Mouse (Mus musculus) neural tube, embryonic 13.5 days (tissue): ENCODE data around the gene Fcmr. TPM values are rescaled to one million over a fixed set of nuclear protein-coding genes. Genes with fewer than 3 reads are reported as not detected.

Experiments used
- ATAC-seq: fragments of 200-750 bp; cut with Nextera tagmentation; 2 replicates; pipeline ENCODE4 v1.8.0; 2017; ENCODE audit warnings: low read depth, mild to moderate bottlenecking, moderate TSS enrichment, moderate library complexity
- H3K27ac ChIP-seq: fragments of 300-500 bp; sonication (generic); replicated peaks from 2 replicates; pipeline ENCODE4 v1.5.1; 2015; ENCODE audit warnings: moderate library complexity, mild to moderate bottlenecking, inconsistent platforms
- H3K27me3 ChIP-seq: fragments of 300-500 bp; sonication (generic); 2 replicates; pipeline ENCODE4 v1.6.1; 2015; ENCODE audit warnings: mild to moderate bottlenecking, inconsistent platforms
- H3K36me3 ChIP-seq: fragments of 300-500 bp; sonication (generic); 2 replicates; pipeline ENCODE4 v1.6.1; 2015; ENCODE audit warnings: mild to moderate bottlenecking, inconsistent platforms
- H3K4me1 ChIP-seq: fragments of 300-500 bp; sonication (generic); replicated peaks from 2 replicates; pipeline ENCODE4 v1.6.1; 2015; ENCODE audit warnings: inconsistent platforms
- H3K4me2 ChIP-seq: fragments of 300-500 bp; sonication (generic); 2 replicates; pipeline ENCODE4 v1.6.1; 2015; ENCODE audit warnings: inconsistent platforms, mild to moderate bottlenecking, moderate library complexity
- H3K4me3 ChIP-seq: fragments of 300-500 bp; sonication (generic); 2 replicates; pipeline ENCODE4 v1.5.1; 2015; ENCODE audit warnings: mild to moderate bottlenecking, inconsistent platforms
- H3K9ac ChIP-seq: fragments of 300-500 bp; sonication (generic); 2 replicates; pipeline ENCODE4 v1.6.1; 2015; ENCODE audit warnings: moderate library complexity, mild to moderate bottlenecking, inconsistent platforms
- H3K9me3 ChIP-seq: fragments of 300-500 bp; sonication (generic); 2 replicates; pipeline ENCODE4 v1.6.1; 2016; ENCODE audit warnings: inconsistent platforms
- WGBS: fragments of 180-500 bp; shearing (Covaris S2); methylation state at CpG from one replicate; pipeline ENCODE4 v1.1.7; 2015; 5-methylcytosine and 5-hydroxymethylcytosine counted together
- polyA plus RNA-seq: library from polyadenylated mRNA; unstranded; fragments of >200 nt; fragmentation: Nextera tagmentation; extraction: Ambion mirVana; gene quantifications from 2 replicates; pipeline ENCODE4 v1.2.1, GENCODE M21; 2015

Fcmr gene
- not detected in 2 replicates for polyA plus RNA-seq

GRCm38 (mm10) chr1:130865541-130866221, at the start of gene Fcmr:
Gene Fcmr (plus strand): TSS chr1:130865669.
- no peak for ATAC-seq
- Histone ChIP-seq H3K4me1 (no peaks in the 10 kb centered on the region), H3K4me3 (no peak within 1 kb of the TSS), H3K36me3 (no peaks in the 10 kb centered on the region), H3K4me2 (no peak within 1 kb of the TSS), H3K27me3 (no peaks in the 10 kb centered on the region), H3K9ac (no peak within 1 kb of the TSS), H3K9me3 (no peaks in the 10 kb centered on the region), H3K27ac (no peak within 1 kb of the TSS)
- WGBS = 87% methylated on average over 7 of the region's 7 CpGs

DNA sequence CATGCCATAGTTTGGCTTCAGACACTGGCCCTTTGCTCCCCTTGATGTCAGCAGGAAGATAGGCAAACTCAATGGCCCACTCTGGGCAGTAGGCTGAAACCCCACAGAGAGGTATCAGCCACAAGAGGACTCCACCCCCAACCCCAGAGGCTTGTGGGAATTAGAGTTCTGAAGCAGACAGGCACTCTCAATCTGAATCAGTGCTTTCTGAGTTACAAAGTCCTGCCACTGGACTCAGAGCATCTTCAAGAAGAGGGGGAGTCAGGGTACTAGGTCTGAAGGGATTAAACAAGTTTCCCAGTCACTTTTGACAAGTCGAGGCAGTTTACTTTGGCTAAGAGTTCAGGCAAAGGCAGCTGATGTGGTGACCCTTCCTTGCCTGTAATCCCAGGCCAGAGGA, 45.7 kb upstream of the Fcmr start:
- H3K4me1 ChIP-seq = no peaks in the 10 kb centered on the region
- ATAC-seq = no peak
- no peak overlapping the region for H3K27ac ChIP-seq
- no peaks in the 10 kb centered on the region for H3K36me3 ChIP-seq
- whole genome bisulfite sequencing = 73% methylated on average over 1 of the region's 1 CpGs
- H3K27me3 ChIP-seq = no peaks in the 10 kb centered on the region
- H3K4me2 ChIP-seq = no peak overlapping the region
- H3K9ac ChIP-seq = no peak overlapping the region
- no peak overlapping the region for H3K4me3 ChIP-seq
- H3K9me3 ChIP-seq = no peaks in the 10 kb centered on the region

- H3K27me3 ChIP-seq = no peaks in the 10 kb centered on the region
- H3K27ac ChIP-seq = no peak overlapping the region
- H3K9ac ChIP-seq = no peak overlapping the region
- no peaks in the 10 kb centered on the region for H3K9me3 ChIP-seq
- no peak overlapping the region for H3K4me3 ChIP-seq
- 85% methylated on average over 7 of the region's 7 CpGs for WGBS
- no peaks in the 10 kb centered on the region for H3K36me3 ChIP-seq
- no peaks in the 10 kb centered on the region for H3K4me1 ChIP-seq
- H3K4me2 ChIP-seq = no peak overlapping the region
- no peak for ATAC-seq
Observed at GRCm38 (mm10) chr1:130820316-130821148, 44.9 kb upstream of the Fcmr start.

DNA sequence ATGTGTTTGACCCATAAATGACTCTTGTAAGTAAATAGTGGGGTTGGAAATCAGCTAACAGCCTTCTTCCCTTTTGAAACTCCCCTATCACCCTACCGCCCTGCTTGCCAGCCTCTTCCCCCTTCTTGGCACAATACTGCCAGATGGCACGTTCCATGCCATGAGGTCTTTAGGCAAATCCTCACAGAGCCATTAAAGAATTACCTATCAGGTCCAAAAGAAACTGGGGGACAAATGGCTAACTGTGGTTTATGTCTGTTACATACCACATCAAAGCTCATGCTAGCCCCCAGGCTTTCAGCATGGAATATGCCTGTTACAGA, 44.4 kb upstream of the Fcmr start:
- Histone ChIP-seq H3K36me3 (no peaks in the 10 kb centered on the region), H3K4me3 (no peak overlapping the region), H3K4me1 (no peaks in the 10 kb centered on the region), H3K9me3 (no peaks in the 10 kb centered on the region), H3K27me3 (no peaks in the 10 kb centered on the region), H3K27ac (no peak overlapping the region), H3K9ac (no peak overlapping the region), H3K4me2 (no peak overlapping the region)
- no peak for ATAC-seq
- WGBS = 78% methylated on average over 2 of the region's 2 CpGs

- no peaks in the 10 kb centered on the region for H3K4me1 ChIP-seq
- no peak overlapping the region for H3K27ac ChIP-seq
- no peaks in the 10 kb centered on the region for H3K9me3 ChIP-seq
- no peaks in the 10 kb centered on the region for H3K27me3 ChIP-seq
- H3K9ac ChIP-seq = no peak overlapping the region
- no peak overlapping the region for H3K4me3 ChIP-seq
- H3K4me2 ChIP-seq = no peak overlapping the region
- 80% methylated on average over 9 of the region's 9 CpGs for WGBS
- ATAC-seq = no peak
- no peaks in the 10 kb centered on the region for H3K36me3 ChIP-seq
Observed at GRCm38 (mm10) chr1:130821911-130822625, 43.4 kb upstream of the Fcmr start.

GRCm38 (mm10) chr1:130826448-130826847, 39.0 kb upstream of the Fcmr start, which contains the start of gene Pigr:
Gene Pigr (plus strand): TSS chr1:130826684.
- Histone ChIP-seq H3K4me1 (no peaks in the 10 kb centered on the region), H3K9me3 (no peaks in the 10 kb centered on the region), H3K27ac (no peak within 1 kb of the TSS), H3K4me3 (no peak within 1 kb of the TSS), H3K4me2 (no peak within 1 kb of the TSS), H3K9ac (no peak within 1 kb of the TSS), H3K36me3 (no peaks in the 10 kb centered on the region), H3K27me3 (no peaks in the 10 kb centered on the region)
- ATAC-seq = no peak
- WGBS = 90% methylated on average over 5 of the region's 5 CpGs

DNA sequence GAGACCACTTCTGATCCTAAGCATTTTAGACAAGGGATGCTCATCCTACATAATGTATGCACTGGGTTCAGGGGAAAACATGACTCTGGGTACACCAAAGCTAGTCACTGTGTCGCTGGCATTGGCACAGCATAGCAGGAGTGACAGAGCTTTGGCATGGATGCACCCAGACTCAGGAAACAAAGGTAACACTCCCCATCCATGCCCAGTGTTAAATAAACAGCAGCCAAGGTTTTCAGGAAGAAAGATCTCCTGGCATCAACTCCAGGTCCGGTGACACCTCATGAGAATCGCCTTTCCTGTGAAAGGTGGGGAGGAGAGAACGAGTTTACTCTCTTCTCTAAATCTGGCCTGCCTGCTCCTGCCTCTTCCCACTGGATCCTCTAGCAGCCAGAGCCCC, 36.8 kb upstream of the Fcmr start:
- WGBS = 90% methylated on average over 4 of the region's 4 CpGs
- no peak for ATAC-seq
- Histone ChIP-seq H3K36me3 (no peaks in the 10 kb centered on the region), H3K4me1 (no peaks in the 10 kb centered on the region), H3K27ac (no peak overlapping the region), H3K9ac (no peak overlapping the region), H3K4me2 (no peak overlapping the region), H3K9me3 (no peaks in the 10 kb centered on the region), H3K4me3 (no peak overlapping the region), H3K27me3 (no peaks in the 10 kb centered on the region)

DNA sequence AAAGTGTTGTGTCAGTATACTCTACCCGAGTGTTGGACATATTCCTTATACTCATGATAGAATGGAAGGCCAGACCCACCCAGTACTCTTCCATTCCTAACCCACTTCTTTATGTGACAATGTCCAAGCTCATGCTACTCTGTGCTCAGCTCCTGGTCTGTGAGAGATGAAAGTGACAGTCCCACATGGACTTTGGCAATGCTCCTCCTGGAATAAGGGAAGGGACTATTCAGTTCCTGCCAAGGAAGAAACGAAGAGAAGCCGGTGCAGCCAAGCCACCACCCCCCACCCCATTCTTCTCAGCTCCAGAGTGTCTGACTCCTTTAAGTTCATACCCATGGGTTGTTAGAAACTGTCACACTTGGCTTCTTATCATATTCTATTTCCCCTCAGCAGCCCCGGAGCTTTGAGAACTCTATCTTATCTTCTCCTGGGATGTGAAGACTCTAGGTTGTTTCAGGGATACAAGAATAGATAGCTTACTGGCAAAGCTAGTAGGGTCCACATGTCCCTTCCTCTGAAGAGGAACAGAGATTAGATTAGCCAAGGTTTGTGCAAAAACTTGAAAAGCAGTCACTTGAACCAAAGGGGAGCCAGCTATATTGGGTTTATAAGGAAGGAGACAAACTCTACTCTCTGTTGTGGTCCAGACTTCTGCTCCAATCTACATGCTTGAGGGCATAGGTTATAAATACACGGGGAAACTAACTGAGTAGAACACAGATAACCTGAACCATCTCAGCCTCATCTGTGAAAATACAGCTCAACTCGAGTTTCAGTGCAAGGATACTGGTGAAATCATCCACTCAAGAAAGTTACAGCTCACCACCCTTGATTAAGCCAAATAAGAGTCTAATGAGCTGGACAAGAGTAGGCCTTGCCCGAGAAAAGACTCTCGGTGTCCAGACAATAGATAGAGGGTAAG, 35.3 kb upstream of the Fcmr start:
- no peaks in the 10 kb centered on the region for H3K9me3 ChIP-seq
- no peak overlapping the region for H3K4me2 ChIP-seq
- H3K27me3 ChIP-seq = no peaks in the 10 kb centered on the region
- no peak overlapping the region for H3K27ac ChIP-seq
- H3K9ac ChIP-seq = no peak overlapping the region
- H3K4me1 ChIP-seq = no peaks in the 10 kb centered on the region
- WGBS = 86% methylated on average over 8 of the region's 8 CpGs
- no peak for ATAC-seq
- H3K36me3 ChIP-seq = no peaks in the 10 kb centered on the region
- no peak overlapping the region for H3K4me3 ChIP-seq

- no peak for ATAC-seq
- H3K4me2 ChIP-seq = no peak overlapping the region
- H3K4me3 ChIP-seq = no peak overlapping the region
- no peaks in the 10 kb centered on the region for H3K4me1 ChIP-seq
- 79% methylated on average over 5 of the region's 5 CpGs for WGBS
- H3K27ac ChIP-seq = no peak overlapping the region
- H3K9me3 ChIP-seq = no peaks in the 10 kb centered on the region
- no peaks in the 10 kb centered on the region for H3K36me3 ChIP-seq
- no peaks in the 10 kb centered on the region for H3K27me3 ChIP-seq
- H3K9ac ChIP-seq = no peak overlapping the region
Observed at GRCm38 (mm10) chr1:130832230-130833149, 33.0 kb upstream of the Fcmr start.

- Histone ChIP-seq H3K4me2 (no peak overlapping the region), H3K27me3 (no peaks in the 10 kb centered on the region), H3K4me3 (no peak overlapping the region), H3K4me1 (no peaks in the 10 kb centered on the region), H3K9me3 (no peaks in the 10 kb centered on the region), H3K36me3 (no peaks in the 10 kb centered on the region), H3K9ac (no peak overlapping the region), H3K27ac (no peak overlapping the region)
- WGBS = 89% methylated on average over 6 of the region's 6 CpGs
- ATAC-seq = no peak
Observed at GRCm38 (mm10) chr1:130835161-130835936, 30.1 kb upstream of the Fcmr start.
